Mouse (Mus musculus): ENCODE measurements at regions not wholly inside any gene's neighbourhood (a gene's known extent, or its start where the extent isn't known, plus 50 kb on each side); places are given as distances from the start of the nearest gene placed in this dataset.
"Not testable (repeated sequence)": the region's sequence is repeated elsewhere in the genome, so short reads cannot be mapped to it uniquely, and the experiment has no call there.

DNA sequence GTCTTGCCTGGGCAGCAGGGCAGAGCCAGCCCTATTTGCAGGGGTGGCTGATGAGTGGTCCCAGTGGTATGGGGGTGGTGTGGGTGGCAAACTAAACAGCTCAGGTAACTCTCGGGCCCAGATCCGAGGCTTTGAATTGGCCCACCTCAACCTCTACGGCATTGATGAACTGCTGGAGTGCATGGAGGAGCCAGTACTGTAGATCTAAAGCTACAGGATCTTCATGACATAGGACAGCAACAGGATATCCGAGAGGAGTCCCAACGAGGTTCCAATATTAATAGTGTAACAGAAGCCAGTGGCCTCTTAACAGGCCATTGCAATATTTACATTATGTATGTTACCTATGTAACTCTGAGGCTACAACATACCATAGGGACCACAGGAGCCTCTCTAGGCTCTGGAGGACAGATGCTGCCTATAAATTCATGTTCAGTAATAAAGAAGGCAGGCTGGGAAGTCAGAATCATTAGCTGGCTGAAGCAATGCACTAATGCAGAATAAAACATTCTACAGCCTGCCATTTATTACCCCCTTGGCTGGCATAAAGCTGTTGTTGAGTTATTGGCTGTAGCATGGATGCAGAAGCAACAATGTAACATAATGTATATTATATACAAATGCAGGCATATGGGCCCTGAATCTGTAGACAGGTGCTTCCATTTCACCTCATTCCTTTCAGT, 283.5 kb downstream of the Kif20b start:
- no peak overlapping the region for H3K4me2 ChIP-seq (ENCODE audit: low read depth, low read length)
- no peaks in the 10 kb centered on the region for H3K4me1 ChIP-seq (ENCODE audit: control insufficient read depth, insufficient read depth, low read length)
- H3K27me3 ChIP-seq (ENCODE audit: control insufficient read depth, insufficient read depth, low read length) = no peaks in the 10 kb centered on the region
- no peak overlapping the region for H3K4me3 ChIP-seq (ENCODE audit: low read depth, low read length)
- WGBS = 63% methylated on average over 5 of the region's 5 CpGs
- no peaks in the 10 kb centered on the region for H3K36me3 ChIP-seq (ENCODE audit: control insufficient read depth, insufficient read depth, low read length)
- peak; percentile 86 for ATAC-seq (ENCODE audit: low read depth)
- H3K9ac ChIP-seq (replicated peaks; ENCODE audit: low read depth, low read length) = no peak overlapping the region
- no peak overlapping the region for H3K27ac ChIP-seq (ENCODE audit: low read depth, low read length)
- H3K9me3 ChIP-seq (ENCODE audit: control insufficient read depth, low read length) = no peaks in the 10 kb centered on the region

DNA sequence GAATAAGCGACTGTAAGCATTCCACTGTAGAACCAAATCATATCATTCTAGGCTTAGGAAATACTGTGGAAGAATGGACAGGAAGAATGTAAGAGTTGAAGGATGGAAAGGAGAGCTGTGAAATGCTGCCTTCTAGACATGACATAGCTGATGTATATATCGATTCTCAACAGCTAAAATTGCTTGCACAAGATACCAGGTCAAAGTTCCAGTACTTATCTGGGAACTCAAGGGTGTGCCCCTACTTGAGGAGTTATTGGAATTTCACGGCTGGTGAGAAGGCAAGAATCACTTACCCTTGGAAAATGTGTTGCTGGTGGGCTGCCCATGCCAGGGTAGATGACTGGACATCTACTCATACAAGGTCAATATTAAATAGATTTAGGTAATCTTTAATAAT, 322.0 kb downstream of the Kif20b start:
- no peak overlapping the region for H3K27ac ChIP-seq (ENCODE audit: low read depth, low read length)
- H3K4me3 ChIP-seq (ENCODE audit: low read depth, low read length) = no peak overlapping the region
- H3K4me2 ChIP-seq (ENCODE audit: low read depth, low read length) = no peak overlapping the region
- no peak for ATAC-seq (ENCODE audit: low read depth)
- H3K4me1 ChIP-seq (ENCODE audit: control insufficient read depth, insufficient read depth, low read length) = no peaks in the 10 kb centered on the region
- H3K9ac ChIP-seq (replicated peaks; ENCODE audit: low read depth, low read length) = no peak overlapping the region
- 94% methylated on average over 3 of the region's 3 CpGs for WGBS
- H3K9me3 ChIP-seq (ENCODE audit: control insufficient read depth, low read length) = no peaks in the 10 kb centered on the region
- H3K36me3 ChIP-seq (ENCODE audit: control insufficient read depth, insufficient read depth, low read length) = no peaks in the 10 kb centered on the region
- H3K27me3 ChIP-seq (ENCODE audit: control insufficient read depth, insufficient read depth, low read length) = no peaks in the 10 kb centered on the region

DNA sequence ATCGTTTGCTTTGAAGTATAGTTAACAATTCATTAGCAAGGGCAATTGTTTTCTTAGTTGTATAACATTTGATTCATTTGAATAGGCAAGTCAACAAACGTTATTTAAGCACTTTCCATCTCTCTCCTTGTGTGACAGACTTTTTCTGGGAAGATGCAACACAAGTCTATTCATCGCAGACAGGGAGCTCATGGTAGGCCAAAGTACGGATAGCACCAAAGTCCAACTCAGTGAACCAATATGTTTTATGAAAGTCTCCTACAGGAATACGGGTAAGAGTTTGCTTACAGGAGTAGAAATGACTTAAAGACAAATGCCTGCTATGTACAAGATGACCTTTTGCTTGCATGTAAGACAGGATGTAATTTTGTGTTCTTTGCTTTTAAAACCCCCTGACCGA, 325.4 kb downstream of the Kif20b start:
- no peaks in the 10 kb centered on the region for H3K9me3 ChIP-seq (ENCODE audit: control insufficient read depth, low read length)
- no peak for ATAC-seq (ENCODE audit: low read depth)
- no peak overlapping the region for H3K4me3 ChIP-seq (ENCODE audit: low read depth, low read length)
- no peaks in the 10 kb centered on the region for H3K4me1 ChIP-seq (ENCODE audit: control insufficient read depth, insufficient read depth, low read length)
- H3K27me3 ChIP-seq (ENCODE audit: control insufficient read depth, insufficient read depth, low read length) = no peaks in the 10 kb centered on the region
- no peak overlapping the region for H3K27ac ChIP-seq (ENCODE audit: low read depth, low read length)
- 81% methylated on average over 6 of the region's 6 CpGs for WGBS
- H3K9ac ChIP-seq (replicated peaks; ENCODE audit: low read depth, low read length) = no peak overlapping the region
- no peaks in the 10 kb centered on the region for H3K36me3 ChIP-seq (ENCODE audit: control insufficient read depth, insufficient read depth, low read length)
- H3K4me2 ChIP-seq (ENCODE audit: low read depth, low read length) = no peak overlapping the region

DNA sequence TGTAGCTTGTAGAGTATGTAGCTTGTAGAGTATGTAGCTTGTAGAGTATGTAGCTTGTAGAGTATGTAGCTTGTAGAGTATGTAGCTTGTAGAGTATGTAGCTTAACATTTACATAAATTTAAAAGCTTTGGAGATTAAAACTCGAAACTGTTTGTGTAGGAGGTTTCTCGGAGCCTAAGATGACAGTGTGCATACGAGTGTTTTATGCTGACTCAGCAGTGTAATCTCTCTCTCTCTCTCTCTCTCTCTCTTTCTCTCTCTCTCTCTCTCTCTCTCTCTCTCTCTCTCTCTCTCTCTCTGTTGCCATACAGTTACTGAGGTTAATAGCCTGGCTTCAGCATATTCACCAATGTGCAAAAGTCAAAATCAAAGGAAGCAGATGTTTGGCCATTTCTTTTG, 336.5 kb downstream of the Kif20b start:
- H3K27me3 ChIP-seq (ENCODE audit: control insufficient read depth, insufficient read depth, low read length); H3K36me3 ChIP-seq (ENCODE audit: control insufficient read depth, insufficient read depth, low read length); ATAC-seq (ENCODE audit: low read depth); H3K4me1 ChIP-seq (ENCODE audit: control insufficient read depth, insufficient read depth, low read length); H3K9me3 ChIP-seq (ENCODE audit: control insufficient read depth, low read length); H3K4me2 ChIP-seq (ENCODE audit: low read depth, low read length); H3K27ac ChIP-seq (ENCODE audit: low read depth, low read length); H3K4me3 ChIP-seq (ENCODE audit: low read depth, low read length); H3K9ac ChIP-seq (replicated peaks; ENCODE audit: low read depth, low read length): not testable (repeated sequence)
- WGBS = 87% methylated on average over 3 of the region's 3 CpGs

DNA sequence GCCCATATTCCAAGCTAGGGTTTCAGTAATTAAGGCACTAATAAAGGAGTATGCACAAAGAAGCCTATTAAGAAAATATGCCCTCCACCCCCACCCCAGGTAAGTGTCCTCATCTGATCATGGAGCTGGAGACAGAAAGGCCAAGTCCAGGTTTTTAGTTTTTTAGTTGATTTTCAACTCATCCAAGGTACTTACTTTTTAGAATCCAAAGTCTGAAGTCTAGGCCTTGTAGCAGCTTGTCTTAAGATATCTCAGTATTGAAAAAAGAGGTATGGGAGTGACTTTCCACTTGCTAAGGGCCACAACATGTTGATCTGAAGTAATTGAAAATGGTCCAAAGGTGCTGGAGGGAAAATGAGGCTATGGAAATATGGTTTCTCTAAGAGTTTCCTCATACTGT, 340.9 kb downstream of the Kif20b start:
- Histone ChIP-seq H3K27me3 (ENCODE audit: control insufficient read depth, insufficient read depth, low read length) (no peaks in the 10 kb centered on the region), H3K9ac (replicated peaks; ENCODE audit: low read depth, low read length) (no peak overlapping the region), H3K4me2 (ENCODE audit: low read depth, low read length) (no peak overlapping the region), H3K27ac (ENCODE audit: low read depth, low read length) (no peak overlapping the region), H3K4me1 (ENCODE audit: control insufficient read depth, insufficient read depth, low read length) (no peaks in the 10 kb centered on the region), H3K9me3 (ENCODE audit: control insufficient read depth, low read length) (no peaks in the 10 kb centered on the region), H3K36me3 (ENCODE audit: control insufficient read depth, insufficient read depth, low read length) (no peaks in the 10 kb centered on the region), H3K4me3 (ENCODE audit: low read depth, low read length) (no peak overlapping the region)
- ATAC-seq (ENCODE audit: low read depth) = no peak

DNA sequence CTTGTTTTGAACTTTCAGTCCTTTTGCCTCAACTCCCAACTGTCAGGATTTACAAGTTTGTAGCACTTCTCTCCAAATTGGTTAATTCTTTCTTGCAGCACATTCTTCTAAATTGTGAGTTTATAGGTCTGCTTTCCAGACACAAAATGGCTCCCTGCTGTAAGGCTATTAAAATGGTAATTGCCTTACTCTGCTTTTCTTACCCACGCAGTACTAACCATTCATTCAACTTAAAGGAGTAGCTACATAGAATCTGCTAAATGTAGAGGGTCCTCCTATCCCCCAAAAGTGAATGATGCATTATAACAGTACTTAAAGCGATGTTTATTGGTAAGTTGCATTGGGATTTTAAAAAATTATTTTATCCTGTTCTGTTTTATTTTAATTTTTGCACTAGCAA, 356.2 kb downstream of the Kif20b start:
- Histone ChIP-seq H3K4me1 (ENCODE audit: control insufficient read depth, insufficient read depth, low read length) (no peaks in the 10 kb centered on the region), H3K27me3 (ENCODE audit: control insufficient read depth, insufficient read depth, low read length) (no peaks in the 10 kb centered on the region), H3K36me3 (ENCODE audit: control insufficient read depth, insufficient read depth, low read length) (no peaks in the 10 kb centered on the region), H3K4me3 (ENCODE audit: low read depth, low read length) (no peak overlapping the region), H3K27ac (ENCODE audit: low read depth, low read length) (no peak overlapping the region), H3K4me2 (ENCODE audit: low read depth, low read length) (no peak overlapping the region), H3K9ac (replicated peaks; ENCODE audit: low read depth, low read length) (no peak overlapping the region), H3K9me3 (ENCODE audit: control insufficient read depth, low read length) (no peaks in the 10 kb centered on the region)
- 33% methylated on average over 2 of the region's 2 CpGs for WGBS
- ATAC-seq (ENCODE audit: low read depth) = peak; percentile 79; the same call in 1 of the 2 replicates

DNA sequence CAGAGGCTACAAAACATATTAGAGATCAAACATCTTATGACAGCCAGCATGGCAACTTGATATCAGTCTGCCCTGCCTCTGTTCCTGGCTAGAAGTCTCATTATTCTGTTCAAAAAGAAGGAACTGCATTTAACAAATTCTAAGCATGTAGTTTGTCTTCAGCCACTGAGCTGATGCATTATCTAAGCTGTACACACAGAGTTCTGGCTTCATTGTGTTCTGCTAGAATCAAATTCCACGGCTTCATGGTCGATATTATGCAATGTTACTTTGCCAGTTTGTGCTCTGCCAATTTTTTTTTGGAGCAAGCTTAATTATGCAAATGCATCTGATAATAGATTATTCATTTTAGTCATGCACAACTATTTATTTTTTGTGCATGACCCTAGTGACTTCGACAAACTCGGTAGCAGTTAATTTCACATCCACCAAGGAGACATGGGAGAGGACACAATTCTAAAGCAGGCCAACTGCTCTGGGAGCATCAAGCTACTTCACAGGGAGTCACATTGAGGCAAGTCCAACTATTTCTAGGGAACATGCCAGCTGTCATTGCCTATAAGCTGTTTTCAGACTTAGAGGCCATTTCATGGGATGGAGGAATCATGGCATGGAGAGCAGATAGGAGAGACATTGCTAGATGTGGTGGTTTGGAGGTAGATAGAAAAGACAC, 360.8 kb downstream of the Kif20b start:
- 77% methylated on average over 4 of the region's 4 CpGs for WGBS
- H3K4me1 ChIP-seq (ENCODE audit: control insufficient read depth, insufficient read depth, low read length) = no peaks in the 10 kb centered on the region
- ATAC-seq (ENCODE audit: low read depth) = no peak

DNA sequence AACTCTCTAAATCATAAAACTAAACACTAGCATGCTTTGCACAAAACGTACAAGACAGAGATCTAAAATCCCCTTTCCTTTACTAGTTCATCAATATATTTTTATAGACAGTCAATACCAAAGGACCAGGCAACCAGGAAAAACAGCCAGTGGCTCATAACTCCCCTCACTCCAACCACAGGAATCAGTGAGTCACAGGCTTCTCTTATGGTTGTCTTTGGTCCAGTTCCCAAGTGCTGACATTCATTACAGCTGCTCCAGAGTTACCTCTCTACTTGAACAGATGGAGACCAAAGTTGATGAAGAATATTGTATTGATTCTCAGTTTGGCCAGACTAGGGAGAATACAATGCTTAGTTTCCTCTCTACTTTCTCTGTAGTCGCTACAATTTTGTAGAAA, 376.7 kb downstream of the Kif20b start:
- no peaks in the 10 kb centered on the region for H3K27me3 ChIP-seq (ENCODE audit: control insufficient read depth, insufficient read depth, low read length)
- ATAC-seq (ENCODE audit: low read depth) = no peak
- H3K4me1 ChIP-seq (ENCODE audit: control insufficient read depth, insufficient read depth, low read length) = no peaks in the 10 kb centered on the region
- 83% methylated on average over 2 of the region's 2 CpGs for WGBS
- no peak overlapping the region for H3K4me2 ChIP-seq (ENCODE audit: low read depth, low read length)
- no peak overlapping the region for H3K27ac ChIP-seq (ENCODE audit: low read depth, low read length)
- no peaks in the 10 kb centered on the region for H3K36me3 ChIP-seq (ENCODE audit: control insufficient read depth, insufficient read depth, low read length)
- H3K9ac ChIP-seq (replicated peaks; ENCODE audit: low read depth, low read length) = no peak overlapping the region
- no peak overlapping the region for H3K4me3 ChIP-seq (ENCODE audit: low read depth, low read length)
- H3K9me3 ChIP-seq (ENCODE audit: control insufficient read depth, low read length) = no peaks in the 10 kb centered on the region

More for the DNA sequence above, 360.8 kb downstream of the Kif20b start:
- Histone ChIP-seq H3K4me3 (ENCODE audit: low read depth, low read length) (no peak overlapping the region), H3K27me3 (ENCODE audit: control insufficient read depth, insufficient read depth, low read length) (no peaks in the 10 kb centered on the region), H3K4me2 (ENCODE audit: low read depth, low read length) (no peak overlapping the region), H3K27ac (ENCODE audit: low read depth, low read length) (no peak overlapping the region), H3K9me3 (ENCODE audit: control insufficient read depth, low read length) (no peaks in the 10 kb centered on the region), H3K9ac (replicated peaks; ENCODE audit: low read depth, low read length) (no peak overlapping the region), H3K36me3 (ENCODE audit: control insufficient read depth, insufficient read depth, low read length) (no peaks in the 10 kb centered on the region)

DNA sequence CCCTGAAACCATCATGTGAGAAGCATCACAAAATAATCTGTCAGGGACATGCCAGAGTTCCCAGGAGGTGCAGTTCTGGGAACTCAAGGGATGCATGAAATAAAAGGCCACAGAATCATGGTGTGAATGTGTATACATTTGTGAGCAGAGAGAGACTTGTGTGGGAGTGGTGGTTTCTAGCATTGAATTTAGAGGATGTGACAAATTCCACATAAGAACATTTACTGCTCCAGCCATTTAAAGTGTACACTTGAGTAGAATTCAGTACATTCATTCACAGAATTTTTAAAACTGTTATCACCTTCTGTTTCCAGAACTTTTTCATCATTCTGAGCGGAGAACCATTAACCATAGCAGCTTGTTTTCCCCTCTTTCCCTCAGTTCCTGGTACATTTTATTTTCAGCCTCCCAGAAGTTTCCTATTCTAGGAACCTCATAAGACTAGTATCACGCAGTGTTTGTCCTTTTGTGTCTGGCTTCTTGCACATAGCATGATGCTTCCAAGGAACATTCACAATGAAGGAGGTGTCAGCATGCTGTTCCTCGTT, 380.6 kb downstream of the Kif20b start:
- Histone ChIP-seq H3K9me3 (ENCODE audit: control insufficient read depth, low read length) (no peaks in the 10 kb centered on the region), H3K4me3 (ENCODE audit: low read depth, low read length) (no peak overlapping the region), H3K27ac (ENCODE audit: low read depth, low read length) (no peak overlapping the region), H3K27me3 (ENCODE audit: control insufficient read depth, insufficient read depth, low read length) (no peaks in the 10 kb centered on the region), H3K36me3 (ENCODE audit: control insufficient read depth, insufficient read depth, low read length) (no peaks in the 10 kb centered on the region), H3K4me2 (ENCODE audit: low read depth, low read length) (no peak overlapping the region), H3K9ac (replicated peaks; ENCODE audit: low read depth, low read length) (no peak overlapping the region), H3K4me1 (ENCODE audit: control insufficient read depth, insufficient read depth, low read length) (no peaks in the 10 kb centered on the region)
- 93% methylated on average over 3 of the region's 3 CpGs for WGBS
- ATAC-seq (ENCODE audit: low read depth) = no peak
